Mouse (Mus musculus) Muller cell, postnatal 12 days (primary cell): ENCODE measurements around the gene Mrps6.
"Not testable (repeated sequence)": the region's sequence is repeated elsewhere in the genome, so short reads cannot be mapped to it uniquely, and the experiment has no call there.

Source experiments
- DNase-seq: peaks from one replicate; pipeline ENCODE4 v3.0.0-alpha.2; 2015; ENCODE audit errors: inconsistent ontology term

The Mrps6 gene

DNA sequence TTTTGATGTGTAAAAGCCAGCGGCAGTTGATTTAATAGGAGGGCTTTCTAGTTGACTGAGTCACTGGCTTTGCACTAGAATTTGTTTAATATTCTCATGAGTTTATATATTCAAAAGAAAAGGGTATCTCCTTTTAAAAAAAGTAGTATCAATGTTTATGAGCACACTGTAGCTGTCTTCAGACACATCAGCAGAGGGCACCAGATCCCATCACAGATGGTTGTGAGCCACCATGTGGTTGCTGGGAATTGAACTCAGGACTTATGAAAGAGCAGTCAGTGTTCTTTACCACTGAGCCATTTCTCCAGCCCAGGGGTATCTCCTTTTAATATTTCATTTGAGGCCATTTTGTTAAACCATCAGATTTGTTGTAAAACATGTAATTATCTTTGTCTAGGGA lies 4.8 kb downstream of the Mrps6 start:
- DNase-seq, result no peak

- DNase-seq, result no peak
Observed at GRCm38 (mm10) chr16:92064801-92065200, 6.7 kb downstream of the Mrps6 start.

GRCm38 (mm10) chr16:92070338-92070737 lies 12.3 kb downstream of the Mrps6 start:
- no peak for DNase-seq

- no peak for DNase-seq
Observed at GRCm38 (mm10) chr16:92076797-92077196, 18.7 kb downstream of the Mrps6 start.

- DNase-seq, result no peak
Observed at GRCm38 (mm10) chr16:92083771-92084453, 25.8 kb downstream of the Mrps6 start.

- no peak for DNase-seq
Observed at GRCm38 (mm10) chr16:92089225-92089624, 31.2 kb downstream of the Mrps6 start.

DNA sequence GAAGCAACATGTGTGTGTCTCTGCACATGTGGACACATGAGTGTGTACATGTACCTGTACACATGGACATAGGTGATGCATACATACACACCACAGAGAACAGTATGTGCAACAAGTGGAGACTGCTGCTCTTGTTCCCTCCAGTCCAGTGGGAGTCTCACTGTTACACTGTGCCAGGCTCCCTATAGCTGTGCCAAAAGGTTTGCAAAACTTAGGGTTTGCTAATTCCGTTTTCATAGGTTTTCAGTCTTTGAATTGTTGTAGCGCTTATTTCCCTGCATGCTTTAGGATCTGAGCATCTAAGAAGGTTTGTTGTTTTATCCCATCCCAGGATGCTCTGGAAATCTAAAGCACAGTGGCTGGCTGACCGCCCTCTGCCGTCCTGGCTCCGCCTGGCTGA lies 33.8 kb downstream of the Mrps6 start:
- no peak for DNase-seq

DNA sequence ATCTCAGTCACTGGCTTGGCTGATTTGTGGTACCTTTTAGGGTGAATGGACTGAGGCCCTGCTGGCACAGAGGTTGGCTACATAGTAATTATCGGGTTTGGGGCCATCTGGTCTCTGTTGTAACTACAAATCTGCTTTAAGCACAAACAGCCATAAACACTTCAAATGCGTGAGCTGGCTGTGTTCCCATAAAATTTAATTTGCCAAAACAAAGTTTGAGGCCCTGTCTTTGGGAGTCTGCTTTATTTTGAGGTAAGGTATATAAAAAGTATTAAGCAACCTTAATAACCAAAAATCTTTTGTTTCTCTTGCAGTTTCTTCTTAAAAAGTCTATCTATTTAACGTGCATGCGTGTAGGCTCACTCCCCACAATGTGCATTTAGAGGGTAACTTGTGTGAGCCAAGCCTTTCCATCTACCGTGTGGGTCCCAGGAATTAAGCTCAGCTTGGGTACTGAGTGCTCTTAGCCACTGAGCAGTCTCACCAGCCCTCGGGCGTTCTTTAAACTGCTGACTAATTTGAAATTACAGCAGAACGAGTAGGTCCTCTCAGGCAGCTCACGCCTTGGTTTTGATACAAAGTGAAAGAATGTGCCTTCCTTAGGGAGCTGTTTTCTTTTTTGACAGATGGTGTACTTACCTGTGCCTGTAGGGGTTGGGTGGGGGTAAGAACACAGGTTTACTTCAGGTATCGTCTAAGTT lies 40.4 kb downstream of the Mrps6 start:
- no peak for DNase-seq

DNA sequence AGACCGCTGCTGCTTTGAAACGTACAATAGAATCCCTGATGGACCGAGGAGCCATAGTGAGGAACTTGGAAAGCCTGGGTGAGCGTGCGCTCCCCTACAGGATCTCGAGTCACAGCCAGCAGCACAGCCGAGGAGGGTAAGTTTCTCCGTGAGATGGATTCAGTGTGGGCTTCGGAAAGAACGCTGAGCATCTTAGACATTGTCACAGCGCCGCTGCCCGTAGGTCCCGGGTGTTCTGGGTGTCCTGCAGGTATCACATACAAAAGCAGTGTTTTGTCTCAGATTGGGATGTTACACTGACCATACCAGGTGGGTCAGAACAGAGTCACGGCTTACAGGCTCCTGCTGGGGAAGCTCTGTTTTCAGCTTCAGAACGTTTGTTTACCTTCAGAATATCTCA lies 41.5 kb downstream of the Mrps6 start:
- DNase-seq, result no peak

DNA sequence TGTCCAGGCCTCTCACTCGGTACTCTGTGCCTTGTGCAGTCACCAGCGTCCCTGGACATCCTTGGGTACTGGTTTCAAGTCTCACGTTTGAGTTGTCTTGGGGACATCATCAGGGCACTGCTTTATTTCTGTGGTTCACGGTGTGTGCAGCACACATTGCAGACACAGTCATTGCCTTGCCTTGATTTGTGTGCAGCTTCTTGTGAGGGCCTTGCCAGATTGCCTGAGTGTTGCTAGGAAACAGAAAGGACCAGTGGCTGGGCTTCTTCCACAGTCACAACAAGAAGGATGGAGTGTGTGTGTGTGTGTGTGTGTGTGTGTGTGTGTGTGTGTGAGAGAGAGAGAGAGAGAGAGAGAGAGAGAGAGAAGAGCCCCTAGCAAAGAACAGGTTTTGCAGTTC lies 42.0 kb downstream of the Mrps6 start:
- no peak for DNase-seq

DNA sequence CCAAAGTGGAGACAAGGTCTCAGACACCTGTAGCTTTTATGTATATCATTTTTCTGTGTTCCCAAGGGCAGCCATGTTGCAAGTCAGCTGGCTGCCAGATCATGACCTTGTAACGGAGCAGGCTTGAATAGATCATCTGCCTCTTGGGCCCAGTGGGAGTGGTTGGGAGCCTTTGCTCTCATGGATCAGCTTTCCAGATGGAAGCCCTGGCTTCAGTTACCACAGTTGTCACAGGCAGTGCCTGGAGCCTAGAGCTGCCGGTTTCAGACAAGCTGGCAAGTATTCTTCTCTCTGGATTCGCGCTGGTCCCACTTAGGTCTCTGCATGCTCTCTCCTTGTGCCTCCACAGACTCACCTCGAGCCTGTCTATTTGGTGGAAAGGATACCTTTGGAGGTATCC lies 44.0 kb downstream of the Mrps6 start:
- DNase-seq, result no peak

GRCm38 (mm10) chr16:92102931-92103330 lies 44.9 kb downstream of the Mrps6 start:
- DNase-seq, result not testable (repeated sequence)

- peak; percentile 80 for DNase-seq
Observed at GRCm38 (mm10) chr16:92103572-92104331, 45.7 kb downstream of the Mrps6 start.

GRCm38 (mm10) chr16:92104332-92104590 lies 46.2 kb downstream of the Mrps6 start:
- no peak for DNase-seq

GRCm38 (mm10) chr16:92104951-92105350 lies 46.9 kb downstream of the Mrps6 start:
- no peak for DNase-seq

DNA sequence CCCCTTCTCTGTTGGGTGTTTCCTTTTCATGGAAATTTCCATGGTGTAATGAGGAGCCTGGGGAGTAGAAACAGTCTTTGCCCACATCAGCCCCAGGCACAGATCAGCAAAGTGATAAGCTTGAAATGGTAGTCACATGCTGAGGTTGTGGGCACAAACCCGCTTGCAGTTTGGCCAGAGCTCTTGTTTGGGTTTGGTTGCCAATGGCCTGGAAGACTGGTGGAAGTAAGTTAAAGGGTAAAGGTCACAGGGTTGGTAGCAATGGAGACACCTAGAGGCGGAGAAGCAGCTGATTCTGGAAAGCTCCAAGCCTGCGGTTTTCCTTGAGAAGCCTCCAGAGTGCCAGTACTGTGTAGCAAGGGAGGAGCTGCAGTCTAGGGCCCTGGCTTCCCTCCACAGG lies 47.6 kb downstream of the Mrps6 start:
- DNase-seq, result no peak

GRCm38 (mm10) chr16:92107346-92107745 lies 49.3 kb downstream of the Mrps6 start:
- no peak for DNase-seq

DNA sequence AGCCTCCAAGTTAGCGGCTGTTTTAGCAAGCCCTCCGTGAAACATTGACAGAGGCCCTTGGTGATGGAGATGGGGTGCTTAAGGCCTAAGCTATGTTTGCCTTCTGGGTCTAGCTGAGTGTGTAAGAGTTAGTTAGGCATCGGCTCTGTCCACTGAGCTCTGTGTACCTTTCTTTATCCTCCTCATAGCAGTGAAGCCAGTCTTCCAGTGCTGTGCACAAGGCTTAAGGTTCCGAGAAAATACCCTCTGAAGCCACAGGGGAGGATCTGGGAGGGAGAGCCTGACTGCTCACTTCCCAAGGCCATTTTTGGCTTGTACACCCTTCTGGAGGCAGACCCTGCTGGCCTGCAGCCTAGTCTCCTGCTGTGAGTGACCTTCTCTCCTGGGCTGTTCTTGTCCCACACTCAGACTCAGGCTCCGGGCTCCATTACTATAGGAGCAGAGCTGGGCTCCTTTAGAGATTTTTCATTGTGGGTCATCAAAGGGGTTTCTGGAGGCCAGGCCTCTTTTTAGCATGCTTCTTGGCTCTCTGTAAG lies 56.7 kb downstream of the Mrps6 start:
- DNase-seq, result no peak

DNA sequence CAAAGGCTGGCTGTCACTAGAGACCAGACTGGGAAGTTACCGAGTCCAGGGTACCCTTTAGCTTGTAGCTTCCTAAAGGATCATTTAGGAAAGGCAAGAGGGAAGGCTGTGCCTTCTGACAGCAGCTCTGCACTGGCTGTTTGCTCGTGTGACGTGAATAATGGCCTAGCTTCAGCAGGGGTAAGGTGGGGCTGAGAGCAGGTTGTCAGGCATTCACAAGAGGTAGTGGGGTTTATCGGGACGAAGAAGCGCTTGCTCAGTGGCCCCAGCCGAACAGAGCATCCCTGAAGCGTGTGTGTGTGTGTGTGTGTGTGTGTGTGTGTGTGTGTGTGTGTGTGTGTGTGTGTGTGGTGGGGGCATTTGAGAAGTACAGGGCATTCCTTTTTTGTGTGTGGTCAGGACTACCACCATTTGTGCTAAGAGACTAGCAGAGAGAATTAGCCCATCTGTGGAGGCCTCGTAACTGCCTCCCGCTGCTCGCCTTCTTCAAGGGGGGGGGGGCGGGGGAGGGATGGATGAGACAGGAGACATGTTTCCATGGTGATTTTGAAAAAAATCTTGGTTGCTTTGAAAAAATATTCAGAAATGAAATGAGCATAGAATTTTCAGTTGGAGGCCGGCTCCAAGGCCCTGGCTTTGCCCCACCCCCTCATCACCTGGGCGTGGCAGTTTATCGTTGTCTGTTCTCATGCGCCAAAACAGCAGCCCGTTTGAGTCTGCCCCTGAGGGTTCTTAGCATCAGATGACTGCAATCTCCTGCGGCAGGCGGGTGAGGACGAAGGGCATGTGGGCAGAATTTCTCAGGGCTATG lies 57.7 kb downstream of the Mrps6 start:
- peak; percentile 26 for DNase-seq

DNA sequence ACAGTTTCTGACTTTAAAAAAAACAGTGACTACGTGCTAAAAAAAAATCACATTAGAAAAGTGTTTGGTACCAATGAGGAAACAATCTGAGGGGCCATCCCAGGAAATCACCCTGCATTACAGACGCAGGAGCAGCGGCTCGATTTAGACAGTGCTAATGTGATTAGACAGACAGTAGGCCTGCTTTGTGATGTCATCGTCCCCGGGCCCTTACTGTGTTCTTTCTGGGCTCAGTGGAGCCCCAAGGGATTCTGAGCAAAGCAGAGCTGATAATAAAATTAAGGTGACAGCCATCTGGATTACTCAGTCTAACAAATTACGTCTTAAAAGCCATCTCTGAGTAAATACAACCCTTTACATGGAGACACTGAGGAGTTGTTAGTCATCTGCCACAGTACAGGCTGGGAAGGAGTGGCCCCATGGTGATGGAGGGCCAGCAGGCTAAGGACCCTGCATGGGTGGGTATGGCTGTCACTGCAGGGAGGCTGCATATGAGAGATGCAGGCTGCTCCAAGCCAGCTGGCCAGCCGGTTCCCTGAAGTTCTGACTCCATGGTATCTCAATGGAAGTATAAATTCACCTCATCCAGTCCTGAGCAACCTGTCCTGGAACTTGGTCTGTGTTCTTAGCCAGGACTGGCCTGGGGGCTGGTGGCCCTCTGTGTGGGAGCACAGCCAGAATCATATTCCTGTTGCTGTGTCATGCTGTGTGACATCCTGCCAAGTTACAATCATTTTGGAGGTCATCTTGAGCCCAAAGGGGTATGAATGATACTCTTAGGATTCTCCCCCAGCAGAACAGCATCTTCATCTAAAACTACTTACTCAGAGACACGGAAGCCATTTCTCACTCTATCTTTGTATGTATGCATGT lies 59.5 kb downstream of the Mrps6 start:
- peak; percentile 40 for DNase-seq

DNA sequence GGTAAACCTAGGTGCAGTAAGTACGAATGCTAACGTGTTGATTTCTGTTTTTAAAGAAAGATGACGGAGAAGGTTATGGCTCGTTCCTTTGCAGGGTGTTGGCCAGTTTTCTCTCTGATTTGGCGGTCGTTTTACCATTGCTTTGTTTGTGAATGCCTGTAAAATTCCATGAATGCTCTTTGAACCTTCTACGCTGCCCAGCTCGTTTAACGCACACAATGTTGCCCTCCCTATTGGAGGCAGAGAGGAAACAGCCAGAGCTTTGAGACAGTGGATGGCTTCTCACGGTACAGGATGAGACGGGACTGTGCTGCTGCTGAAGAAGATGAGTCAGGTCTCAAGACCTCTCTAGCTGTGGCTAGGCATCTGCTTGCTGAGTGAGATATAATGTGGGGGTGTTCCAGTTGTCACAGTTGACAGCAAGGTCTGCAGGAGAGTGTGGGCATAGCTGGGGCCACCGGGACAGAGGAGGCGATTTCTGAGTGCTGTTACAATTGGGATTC lies 61.0 kb downstream of the Mrps6 start:
- DNase-seq, result peak; percentile 27
